Mouse (Mus musculus) left cerebral cortex, adult 18-20 months (tissue): ENCODE measurements at regions not wholly inside any gene's neighbourhood (a gene's known extent, or its start where the extent isn't known, plus 50 kb on each side); places are given as distances from the start of the nearest gene placed in this dataset.

Experiments
- DNase-seq, 2 experiments: peaks; one replicate each; pipeline ENCODE4 v3.0.0; 2021 to 2022; ENCODE audit warnings: low spot score in 2 of 2, mixed read lengths in 1 of 2

DNA sequence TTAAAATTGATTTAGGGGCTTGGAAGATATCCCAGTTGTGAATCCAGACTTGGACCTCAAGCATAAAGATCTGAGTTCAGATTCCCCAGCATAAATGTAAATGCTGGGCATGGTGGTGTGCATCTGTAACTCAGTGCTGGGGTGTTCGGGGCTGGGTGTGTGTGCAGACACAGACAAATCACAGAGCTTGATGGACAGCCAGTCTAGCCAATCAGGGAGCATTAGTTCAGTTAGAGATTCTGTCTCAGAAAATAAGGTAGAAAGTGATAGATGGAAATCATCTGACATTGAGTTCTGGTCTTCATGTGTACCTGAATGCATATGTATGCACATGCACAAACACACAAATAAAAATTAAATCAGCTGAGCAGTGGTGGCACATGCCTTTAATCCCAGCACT lies 147.0 kb upstream of the Id2 start:
- no peak for DNase-seq

- no peak for DNase-seq
These were observed 145.4 kb upstream of the Id2 start for GRCm38 (mm10) chr12:25242369-25242768.

DNA sequence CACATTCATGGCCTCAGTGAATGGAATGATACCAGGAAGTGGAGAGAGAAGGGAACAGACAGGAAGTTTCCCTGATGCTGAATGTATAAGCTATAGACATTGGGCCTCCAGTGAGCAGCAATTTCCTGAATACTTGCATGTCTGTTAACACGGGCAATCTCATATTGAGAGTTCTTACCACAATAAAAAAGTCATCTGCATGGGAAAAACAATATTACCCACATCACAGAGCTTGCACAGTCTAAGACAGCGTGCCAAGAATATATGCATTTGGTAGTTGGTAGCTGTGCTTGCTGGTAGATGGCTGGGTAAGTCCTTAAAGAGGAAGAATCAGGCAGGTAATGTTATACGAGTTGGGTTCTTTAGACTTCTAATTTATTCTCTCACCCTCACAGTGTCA lies 144.7 kb upstream of the Id2 start:
- no peak for DNase-seq

- no peak for DNase-seq
These were observed 143.9 kb upstream of the Id2 start for GRCm38 (mm10) chr12:25240796-25241195.

- DNase-seq: peak in 1 of 2 experiments; percentile 31
These were observed 143.2 kb upstream of the Id2 start for GRCm38 (mm10) chr12:25240142-25240541.

GRCm38 (mm10) chr12:25235071-25235470 lies 138.1 kb upstream of the Id2 start:
- DNase-seq: no peak

GRCm38 (mm10) chr12:25234636-25235035 lies 137.7 kb upstream of the Id2 start:
- DNase-seq: no peak

- no peak for DNase-seq
These were observed 136.1 kb upstream of the Id2 start for GRCm38 (mm10) chr12:25233027-25233535.

- no peak for DNase-seq
These were observed 135.6 kb upstream of the Id2 start for GRCm38 (mm10) chr12:25232358-25233026.

GRCm38 (mm10) chr12:25228708-25229107 lies 131.8 kb upstream of the Id2 start:
- no peak for DNase-seq

DNA sequence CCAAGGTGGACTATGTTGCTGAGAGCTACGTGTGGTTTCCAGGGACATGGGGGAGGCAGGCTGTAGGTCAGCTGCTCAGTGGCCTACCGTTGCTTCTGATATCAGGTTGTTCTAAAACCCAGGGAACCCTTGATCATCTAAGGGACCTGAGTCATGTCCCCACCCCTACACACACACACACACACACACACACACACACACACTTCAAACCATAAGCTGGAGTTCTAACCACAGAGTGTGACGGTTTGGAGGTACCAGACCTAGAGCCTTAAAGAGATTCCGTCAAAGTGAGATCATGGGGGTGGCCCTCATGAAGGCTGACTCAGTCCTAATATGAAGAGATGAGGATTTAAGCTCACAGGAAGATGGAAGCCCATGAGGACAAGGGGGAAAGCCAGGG lies 130.8 kb upstream of the Id2 start:
- DNase-seq: no peak

DNA sequence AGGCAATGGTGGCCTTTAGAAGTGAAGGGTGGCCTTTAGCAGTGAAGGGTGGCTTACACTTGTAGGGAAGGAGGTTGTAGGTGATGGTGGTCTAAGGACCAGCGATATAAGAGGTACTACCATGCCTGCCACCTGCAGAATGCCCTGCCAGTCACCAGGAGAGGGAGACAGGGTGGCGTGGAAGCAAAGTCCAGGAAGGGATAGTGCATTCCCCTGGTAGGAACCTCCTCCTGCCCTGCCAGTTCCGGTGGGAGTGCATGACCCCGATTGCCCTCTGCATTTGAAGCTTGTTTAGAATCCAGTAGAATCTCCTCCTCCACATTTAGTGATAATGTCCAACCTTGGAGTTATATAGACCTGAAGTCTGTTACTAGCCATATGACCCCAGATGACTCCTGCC lies 127.7 kb upstream of the Id2 start:
- DNase-seq: no peak

- DNase-seq: no peak
These were observed 127.3 kb upstream of the Id2 start for GRCm38 (mm10) chr12:25224201-25224600.

- DNase-seq: no peak
These were observed 126.6 kb upstream of the Id2 start for GRCm38 (mm10) chr12:25223539-25223938.

- DNase-seq: no peak
These were observed 123.8 kb upstream of the Id2 start for GRCm38 (mm10) chr12:25220780-25221106.

- DNase-seq: no peak
These were observed 123.3 kb upstream of the Id2 start for GRCm38 (mm10) chr12:25220096-25220779.

DNA sequence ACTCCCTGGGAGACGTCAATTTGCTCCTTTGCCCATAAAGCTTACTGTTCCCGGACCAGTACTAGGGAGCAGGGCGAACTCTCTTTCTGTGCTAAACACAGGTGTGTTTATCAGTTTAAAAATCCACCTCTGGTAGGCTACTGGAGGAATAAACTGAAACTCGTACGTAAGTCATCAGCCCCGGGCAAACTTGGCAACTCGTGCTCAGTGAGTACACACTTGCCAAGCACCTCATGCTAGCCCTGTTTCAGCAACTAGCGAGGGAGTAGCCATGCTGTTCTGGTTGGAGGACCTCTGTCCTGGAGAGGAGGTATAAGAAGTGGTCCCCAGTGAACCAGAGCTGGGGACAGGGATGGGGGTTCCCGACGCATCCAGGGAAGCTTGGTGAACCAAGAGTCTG lies 122.6 kb upstream of the Id2 start:
- no peak for DNase-seq

GRCm38 (mm10) chr12:25216792-25217516 lies 120.0 kb upstream of the Id2 start:
- no peak for DNase-seq

- DNase-seq: no peak
These were observed 118.3 kb upstream of the Id2 start for GRCm38 (mm10) chr12:25215266-25215665.

DNA sequence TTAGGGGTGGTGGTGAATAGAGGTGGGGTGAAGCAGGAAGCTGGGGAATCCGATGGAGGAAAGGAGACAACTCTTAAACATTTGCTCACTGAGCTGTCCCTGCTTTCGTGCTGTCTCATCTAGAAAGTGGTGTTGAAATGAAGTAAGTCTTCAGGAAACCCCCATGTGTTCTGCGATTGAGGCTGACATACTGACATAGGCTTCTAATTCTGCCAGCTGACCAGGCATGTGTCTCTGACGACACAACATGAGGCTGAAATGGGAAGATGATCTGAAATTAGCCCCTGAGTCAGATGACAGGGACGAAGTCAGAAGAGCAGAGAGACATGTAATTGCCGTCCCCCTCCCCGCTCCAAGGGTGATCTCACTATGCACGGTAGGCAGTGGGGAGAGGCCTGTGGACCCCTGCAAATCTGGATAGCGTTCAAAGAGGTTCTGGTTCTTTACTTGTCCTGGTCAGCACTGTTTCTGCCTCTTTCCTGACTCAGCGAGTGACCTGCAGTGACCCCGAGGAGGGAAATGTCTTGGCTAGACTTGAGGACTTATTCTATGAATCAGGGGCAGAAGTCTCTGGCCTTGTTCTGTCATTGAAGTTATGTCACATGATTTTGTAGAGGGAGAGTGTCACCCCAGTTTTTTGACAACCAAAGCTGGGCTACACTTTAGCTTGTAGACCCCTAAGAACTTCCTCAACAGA lies 117.0 kb upstream of the Id2 start:
- DNase-seq: no peak

DNA sequence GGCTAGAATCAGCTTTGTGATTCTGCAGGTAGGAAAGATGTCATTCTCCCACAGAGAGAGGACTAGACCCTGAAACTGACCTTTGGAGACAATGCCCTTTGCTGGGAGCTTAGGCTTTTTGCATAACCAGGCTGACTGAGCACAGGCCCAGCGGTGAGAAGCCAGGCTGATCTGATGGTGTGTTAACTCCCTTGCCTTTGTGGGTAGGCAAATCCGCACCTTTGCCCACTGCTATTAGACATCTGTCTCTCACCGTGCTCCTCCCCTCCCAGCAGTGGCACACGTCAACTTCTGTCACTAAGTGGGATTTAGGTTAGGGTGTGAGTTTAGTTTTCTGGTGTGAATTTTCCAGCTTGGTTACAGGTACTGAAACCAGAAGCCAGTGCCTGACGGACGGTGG lies 114.4 kb upstream of the Id2 start:
- DNase-seq: no peak

- DNase-seq: no peak
These were observed 113.7 kb upstream of the Id2 start for GRCm38 (mm10) chr12:25210597-25210996.
